Mouse (Mus musculus): ENCODE data around the gene Robo1.

- TF ChIP-seq CTCF (IDR thresholded peaks at IDR 0.05; ENCODE audit: low read depth) (no peak), EP300 (optimal IDR thresholded peaks at IDR 0.05) (no peak)
Observed at GRCm38 (mm10) chr16:72694787-72695186, 386.7 kb downstream of the Robo1 start.
